ENCODE assay signal across 22 mouse cellular contexts in the genomic region with DNA sequence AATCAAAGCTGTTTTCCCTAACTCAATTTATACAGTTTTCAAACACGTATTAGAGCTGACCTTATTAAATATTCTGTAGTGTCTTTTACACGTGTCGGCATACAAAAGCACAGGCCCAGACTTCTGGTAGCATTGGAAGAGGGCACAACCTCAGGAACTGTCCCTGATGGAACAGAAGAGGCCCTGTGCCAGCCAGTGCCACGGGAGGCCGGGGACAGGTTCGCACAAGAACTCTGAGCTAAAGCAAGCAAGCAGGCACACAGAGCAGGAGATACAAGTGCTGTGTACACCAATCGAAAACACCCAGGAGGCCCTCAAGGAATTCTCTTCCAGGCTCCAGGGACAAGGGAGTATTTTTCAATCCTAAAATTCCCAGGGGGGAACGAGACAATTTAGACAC.
A peak's percentile ranks its signal among the peaks of the same experiment; 100 is the strongest.
DNase-seq lines count a peak whose midpoint lies in the region; ATAC-seq lines count a peak whose summit lies in the region.
"Had no signal": no experiment of that assay in that cellular context is flagged by ENCODE, and none has a peak within 500 bp of the region (broad histone marks: within the 10 kb centered on the region; RNA-seq: fewer than 3 reads in every experiment).

No protein-coding gene starts in this region.

- H3K36me3 ChIP-seq in kidney, embryonic 16.5 days (ENCODE audit: insufficient read depth, low read length): no peaks in the 10 kb centered on the region
- H3K36me3 ChIP-seq: embryonic facial prominence, embryonic 12.5 days; heart, embryonic 15.5 days; hindbrain, embryonic 13.5 days had no signal

- H3K27me3 ChIP-seq in kidney, embryonic 16.5 days (ENCODE audit: insufficient read depth, low read length): peaks cover 4% of the 10 kb centered on the region; the same call in 1 of the 2 replicates
- H3K27me3 ChIP-seq: embryonic facial prominence, embryonic 12.5 days; heart, embryonic 15.5 days had no signal

- 87% methylated on average over 8 of the region's 8 CpGs for WGBS in kidney, embryonic 16.5 days

- H3K4me1 ChIP-seq in kidney, embryonic 16.5 days (ENCODE audit: insufficient read depth, low read length): no peaks in the 10 kb centered on the region
- H3K4me1 ChIP-seq: embryonic facial prominence, embryonic 12.5 days; heart, embryonic 15.5 days had no signal

- no peak overlapping the region for H3K9ac ChIP-seq in kidney, embryonic 16.5 days (replicated peaks; ENCODE audit: low read length)
- H3K9ac ChIP-seq: embryonic facial prominence, embryonic 12.5 days; forebrain, embryonic 13.5 days; forebrain, postnatal 0 days; heart, embryonic 15.5 days; hindbrain, embryonic 13.5 days had no signal

- ATAC-seq in erythroblast, adult 5-6 weeks (replicated peaks; ENCODE audit: low FRiP score, poor library complexity, severe bottlenecking): no peak
- no peak for ATAC-seq in kidney, embryonic 16.5 days (ENCODE audit: low FRiP score, low TSS enrichment)
- ATAC-seq: forebrain, embryonic 13.5 days; forebrain, postnatal 0 days; hindbrain, postnatal 0 days had no signal

- H3K4me2 ChIP-seq in kidney, embryonic 16.5 days (replicated peaks; ENCODE audit: low read depth, low read length): no peak overlapping the region
- H3K4me2 ChIP-seq: embryonic facial prominence, embryonic 12.5 days; forebrain, embryonic 13.5 days; heart, embryonic 11.5 days; heart, embryonic 15.5 days; hindbrain, embryonic 13.5 days had no signal

- DNase-seq in cerebellum, adult 11 months: peak; percentile 46
- peak; percentile 66 to 75 for DNase-seq in cerebellum, adult 18-20 months
- DNase-seq in cerebellum, adult 9-11 months: peak; percentile 72
- DNase-seq in cerebellum, postnatal 36 days: peak; percentile 54 to 65
- no peak for DNase-seq in frontal cortex, adult 2 months (ENCODE audit: extremely low spot score in 1 of 2, low spot score in 1 of 2)
- DNase-seq: adrenal gland, adult 2 months; adrenal gland, postnatal 25 days; embryo, embryonic 11 days; forebrain, postnatal 0 days; gastrocnemius, postnatal 10 days; heart, adult 2 months; heart, postnatal 14 days; kidney, adult 11 months; kidney, adult 9 months had no signal

- H3K9me3 ChIP-seq in kidney, embryonic 16.5 days (ENCODE audit: low read length): peaks cover 3% of the 10 kb centered on the region; the same call in 1 of the 2 replicates
- H3K9me3 ChIP-seq: forebrain, embryonic 13.5 days; heart, embryonic 15.5 days; hindbrain, embryonic 13.5 days had no signal

- H3K27ac ChIP-seq in kidney, embryonic 16.5 days (ENCODE audit: low read length): no peak overlapping the region
- H3K27ac ChIP-seq: embryonic facial prominence, embryonic 12.5 days; forebrain, embryonic 13.5 days; heart, adult 2 months; heart, embryonic 15.5 days; hindbrain, embryonic 13.5 days; hindbrain, postnatal 0 days had no signal

- no peak overlapping the region for H3K4me3 ChIP-seq in kidney, embryonic 16.5 days (ENCODE audit: low read length)
- H3K4me3 ChIP-seq: embryonic facial prominence, embryonic 12.5 days; forebrain, embryonic 13.5 days; heart, adult 2 months; heart, embryonic 15.5 days; hindbrain, embryonic 13.5 days had no signal

Comparison
In these comparisons a context has a peak if more than half of its experiments do, and no peak if none do; other contexts are left out.
1. DNase-seq: peak in cerebellum, adult 11 months (single experiment), cerebellum, adult 18-20 months (2 of 2), cerebellum, adult 9-11 months (single experiment) and cerebellum, postnatal 36 days (2 of 2); none in frontal cortex, adult 2 months (0 of 2).